Comparison of ENCODE assay signal across 13 mouse cellular contexts in the genomic region with DNA sequence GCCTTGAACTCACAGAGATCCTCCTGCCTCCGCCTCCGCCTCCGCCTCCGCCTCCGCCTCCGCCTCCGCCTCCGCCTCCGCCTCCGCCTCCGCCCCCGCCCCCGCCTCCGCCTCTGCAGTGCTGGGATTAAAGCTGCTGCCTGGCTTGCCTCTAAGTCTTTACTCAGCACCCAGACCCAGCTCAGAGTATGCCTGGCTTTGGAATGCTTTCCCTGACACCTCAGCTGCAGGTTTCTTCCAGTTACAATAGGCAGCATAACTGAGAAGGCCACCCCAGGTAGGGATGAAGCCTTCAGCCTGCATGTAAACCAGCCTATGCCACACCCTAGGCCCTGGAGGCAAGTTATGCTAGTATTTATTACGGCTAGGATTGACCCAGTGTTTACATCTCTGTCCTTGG.
"Had no signal": no experiment of that assay in that cellular context is flagged by ENCODE, and none has a peak within 500 bp of the region (broad histone marks: within the 10 kb centered on the region; RNA-seq: fewer than 3 reads in every experiment).

No protein-coding gene starts in this region.

- H3K4me1 ChIP-seq: neural tube, embryonic 15.5 days had no signal

- H3K27ac ChIP-seq: kidney, postnatal 0 days; limb, embryonic 13.5 days; liver, embryonic 13.5 days; neural tube, embryonic 15.5 days; stomach, postnatal 0 days had no signal

- DNase-seq: kidney, adult 9 months; kidney, postnatal 36 days; layer of hippocampus, adult 9-11 months; left cerebral cortex, postnatal 4 days; liver, embryonic 13.5 days; lung, adult 18-20 months; midbrain, embryonic 14.5 days; thymus, postnatal 4 days had no signal

- H3K9ac ChIP-seq: limb, embryonic 13.5 days; liver, embryonic 13.5 days; neural tube, embryonic 15.5 days had no signal

- H3K36me3 ChIP-seq: limb, embryonic 13.5 days; liver, embryonic 13.5 days; neural tube, embryonic 15.5 days had no signal

- H3K4me3 ChIP-seq: limb, embryonic 13.5 days; liver, embryonic 13.5 days; myocyte; neural tube, embryonic 15.5 days had no signal

- H3K4me2 ChIP-seq: limb, embryonic 13.5 days; liver, embryonic 13.5 days; neural tube, embryonic 15.5 days had no signal

- H3K27me3 ChIP-seq: limb, embryonic 13.5 days; liver, embryonic 13.5 days; neural tube, embryonic 15.5 days had no signal

- H3K9me3 ChIP-seq: limb, embryonic 13.5 days; liver, embryonic 13.5 days; neural tube, embryonic 15.5 days had no signal
